Mouse (Mus musculus) layer of hippocampus, postnatal 14 days (tissue): ENCODE data around the gene Xrcc6. TPM values are rescaled to one million over a fixed set of nuclear protein-coding genes. Genes with fewer than 3 reads are reported as not detected.

Experiments used
- DNase-seq, 2 experiments: peaks; one replicate each; pipeline ENCODE4 v3.0.0; 2021 to 2022; ENCODE audit warnings: low spot score in 2 of 2, mixed read lengths in 1 of 2
- total RNA-seq, 2 experiments: library from RNA; stranded (reverse); gene quantifications; 2 replicates each; pipeline ENCODE4 v1.2.3; 2021

Gene Xrcc6
- total RNA-seq, 2 experiments from 2014 or later, result 29.1 to 30.2 TPM

- DNase-seq, result no peak
Measured at GRCm38 (mm10) chr15:82073490-82073889, 85.9 kb downstream of the Xrcc6 start.

GRCm38 (mm10) chr15:82079883-82080282 is 92.2 kb downstream of the Xrcc6 start:
- DNase-seq, result no peak

GRCm38 (mm10) chr15:82081161-82081560 is 93.5 kb downstream of the Xrcc6 start:
- peak; percentile 47 to 59 for DNase-seq

GRCm38 (mm10) chr15:82085606-82086005 is 98.0 kb downstream of the Xrcc6 start:
- DNase-seq, result no peak

GRCm38 (mm10) chr15:82086131-82086530 is 98.5 kb downstream of the Xrcc6 start:
- no peak for DNase-seq

- DNase-seq, result no peak
Measured at GRCm38 (mm10) chr15:82087266-82087665, 99.6 kb downstream of the Xrcc6 start.

Other genes starting within 250 kb of the Xrcc6 start
- 100 to 1,000 TPM; 161 to 169 TPM for gene Zc3h7b, start 242.8 kb upstream of the Xrcc6 start, total RNA-seq
- 100 to 1,000 TPM; 161 to 176 TPM for gene Rangap1, start 242.3 kb upstream of the Xrcc6 start, total RNA-seq
- gene Tef, start 185.4 kb upstream of the Xrcc6 start, total RNA-seq, result 100 to 1,000 TPM; 184 TPM
- gene Tob2, start 129.0 kb upstream of the Xrcc6 start, total RNA-seq, result 10 to 100 TPM; 24.6 to 31.6 TPM
- gene Phf5a, start 115.9 kb upstream of the Xrcc6 start, total RNA-seq, result 10 to 100 TPM; 31.0 to 39.0 TPM
- gene Aco2, start 115.5 kb upstream of the Xrcc6 start, total RNA-seq, result 100 to 1,000 TPM; 481 to 503 TPM
- 10 to 100 TPM; 52.8 to 54.7 TPM for gene Polr3h, start 61.6 kb upstream of the Xrcc6 start, total RNA-seq
- 100 to 1,000 TPM; 131 to 136 TPM for gene Csdc2, start 51.1 kb upstream of the Xrcc6 start, total RNA-seq
- gene Pmm1, start 26.9 kb upstream of the Xrcc6 start, total RNA-seq, result 100 to 1,000 TPM; 188 to 201 TPM
- gene 1700029P11Rik, start 7.3 kb upstream of the Xrcc6 start, total RNA-seq, result not detected
- 100 to 1,000 TPM; 115 to 119 TPM for gene Desi1, start 46.0 kb downstream of the Xrcc6 start, total RNA-seq
- gene Snu13, start 59.8 kb downstream of the Xrcc6 start, total RNA-seq, result 10 to 100 TPM; 93.0 to 98.4 TPM
- not detected for gene 4930407I10Rik, start 71.3 kb downstream of the Xrcc6 start, total RNA-seq
- under 1 TPM; 0.18 to 0.31 TPM for gene Mei1, start 82.2 kb downstream of the Xrcc6 start, total RNA-seq
- 10 to 100 TPM; 12.7 to 16.2 TPM for gene Ccdc134, start 140.1 kb downstream of the Xrcc6 start, total RNA-seq
- gene Srebf2, start 159.3 kb downstream of the Xrcc6 start, total RNA-seq, result 100 to 1,000 TPM; 187 to 189 TPM
- gene Shisa8, start 225.0 kb downstream of the Xrcc6 start, total RNA-seq, result 1 to 10 TPM; 2.5 to 3.1 TPM
- under 1 TPM; 0.36 to 0.41 TPM for gene Tnfrsf13c, start 236.5 kb downstream of the Xrcc6 start, total RNA-seq